Mouse (Mus musculus): ENCODE measurements around the gene Trmt11.

DNA sequence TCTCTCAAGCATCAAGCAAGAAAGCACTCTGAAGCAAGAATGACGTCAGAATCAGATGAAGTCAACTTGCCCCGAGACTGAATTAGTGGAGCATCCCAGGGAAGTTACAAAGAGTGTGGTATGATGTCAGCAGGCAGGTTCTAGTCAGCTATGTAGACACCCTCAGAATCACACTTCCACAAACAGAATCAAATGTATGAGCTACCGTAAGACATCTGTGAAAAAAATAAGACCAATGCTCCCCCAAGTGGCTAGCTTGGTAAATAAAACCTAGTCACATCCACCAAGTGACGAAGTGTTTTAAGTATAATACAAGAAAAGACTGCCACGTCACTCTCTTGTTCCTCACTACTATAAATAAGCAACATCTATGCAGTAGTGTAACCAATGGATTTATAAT is 13.5 kb downstream of the Trmt11 start:
- no peak for TF ChIP-seq ZNF384 (IDR thresholded peaks at IDR 0.05; ENCODE audit: low read depth, low read length)
- TF ChIP-seq CHD2 (IDR thresholded peaks at IDR 0.05; ENCODE audit: low read depth, low read length), result no peak

Measured in ES-E14 (cell line).